Mouse (Mus musculus): ENCODE results near the gene Pgf. TPM values are rescaled to one million over a fixed set of nuclear protein-coding genes. Genes with fewer than 3 reads are reported as not detected.
"Not testable (repeated sequence)": the region's sequence is repeated elsewhere in the genome, so short reads cannot be mapped to it uniquely, and the experiment has no call there.

Gene Pgf
- polyA plus RNA-seq, 1 experiment from 2014 or later, result 9.0 TPM

DNA sequence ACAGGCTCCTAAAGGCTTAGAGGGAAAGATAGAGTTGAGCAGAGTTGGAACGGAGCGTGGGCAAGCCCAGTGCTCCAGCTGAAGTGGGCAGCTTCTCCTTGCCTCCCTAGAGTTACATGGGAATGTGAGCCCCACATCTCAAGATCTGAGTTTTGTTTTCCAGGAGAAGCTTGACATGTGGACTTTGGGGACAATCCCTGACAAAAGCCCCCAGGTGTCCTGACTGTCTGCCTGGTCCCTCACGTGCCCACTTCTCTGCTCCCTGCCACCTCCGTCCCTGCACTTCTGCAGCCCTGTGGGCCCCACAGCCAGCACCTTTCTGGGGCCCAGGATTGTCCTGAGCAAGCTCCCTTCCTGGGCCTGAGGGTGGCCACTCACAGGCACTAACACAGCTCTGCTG, 32.8 kb downstream of the Pgf start:
- Histone ChIP-seq H3K4me3 (ENCODE audit: low read depth, low read length) (no peak overlapping the region), H3K4me1 (ENCODE audit: control insufficient read depth, insufficient read depth, low read length) (peaks cover 10% of the 10 kb centered on the region), H3K9ac (ENCODE audit: low read depth, low read length) (no peak overlapping the region), H3K9me3 (replicated peaks; ENCODE audit: control insufficient read depth, low read length) (no peaks in the 10 kb centered on the region), H3K27ac (ENCODE audit: low read depth, low read length) (no peak overlapping the region), H3K27me3 (ENCODE audit: control insufficient read depth, insufficient read depth, low read length) (peaks cover 8% of the 10 kb centered on the region; the same call in 1 of the 2 replicates), H3K36me3 (ENCODE audit: control insufficient read depth, insufficient read depth, low read length) (no peaks in the 10 kb centered on the region), H3K4me2 (no peak overlapping the region)
- 79% methylated on average over 4 of the region's 4 CpGs for WGBS (ENCODE audit: insufficient replicate concordance)
- no peak for ATAC-seq (replicated peaks; ENCODE audit: insufficient number of reproducible peaks, low FRiP score, low TSS enrichment)

DNA sequence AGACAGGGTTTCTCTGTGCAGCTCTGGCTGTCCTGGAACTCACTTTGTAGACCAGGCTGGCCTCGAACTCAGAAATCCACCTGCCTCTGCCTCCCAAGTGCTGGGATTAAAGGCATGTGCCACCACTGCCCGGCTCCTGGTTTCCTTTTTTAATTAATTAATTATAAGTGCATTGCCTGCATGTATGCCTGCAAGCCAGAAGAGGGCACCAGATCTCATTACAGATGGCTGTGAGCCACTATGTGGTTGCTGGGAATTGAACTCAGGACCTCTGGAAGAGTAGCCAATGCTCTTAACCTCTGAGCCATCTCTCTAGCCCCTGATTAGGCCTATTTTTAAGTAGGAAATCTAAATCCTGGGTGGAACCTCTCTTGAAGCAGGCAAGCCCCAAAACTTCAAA, 33.3 kb downstream of the Pgf start:
- not testable (repeated sequence) for H3K36me3 ChIP-seq (ENCODE audit: control insufficient read depth, insufficient read depth, low read length); H3K4me3 ChIP-seq (ENCODE audit: low read depth, low read length); ATAC-seq (replicated peaks; ENCODE audit: insufficient number of reproducible peaks, low FRiP score, low TSS enrichment); H3K27me3 ChIP-seq (ENCODE audit: control insufficient read depth, insufficient read depth, low read length); H3K9me3 ChIP-seq (replicated peaks; ENCODE audit: control insufficient read depth, low read length); H3K4me1 ChIP-seq (ENCODE audit: control insufficient read depth, insufficient read depth, low read length); H3K4me2 ChIP-seq; H3K9ac ChIP-seq (ENCODE audit: low read depth, low read length); H3K27ac ChIP-seq (ENCODE audit: low read depth, low read length)
- 61% methylated on average over 2 of the region's 2 CpGs for WGBS (ENCODE audit: insufficient replicate concordance)

DNA sequence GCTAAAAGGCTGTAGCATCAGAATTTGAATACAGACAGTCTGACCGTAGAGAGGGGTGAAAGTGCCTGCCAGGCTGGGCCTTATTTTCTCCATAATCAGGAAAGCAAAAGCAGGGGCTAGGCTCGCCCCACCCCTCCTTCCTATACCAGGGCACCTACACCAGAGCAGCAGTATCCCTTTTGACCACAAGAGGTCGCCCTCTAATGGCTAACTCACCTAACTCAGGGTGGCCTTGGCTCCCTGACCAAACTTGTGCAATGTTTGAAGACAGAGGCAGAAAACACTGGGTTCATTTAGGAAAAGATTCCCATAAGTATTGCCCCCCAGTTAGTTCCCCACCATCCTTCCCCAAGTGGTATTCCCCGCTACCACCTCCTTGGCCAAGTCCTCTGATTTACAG, 34.8 kb downstream of the Pgf start:
- H3K27me3 ChIP-seq (ENCODE audit: control insufficient read depth, insufficient read depth, low read length), result peaks cover 8% of the 10 kb centered on the region; the same call in 1 of the 2 replicates
- H3K9ac ChIP-seq (ENCODE audit: low read depth, low read length), result no peak overlapping the region
- H3K4me3 ChIP-seq (ENCODE audit: low read depth, low read length), result no peak overlapping the region
- no peak overlapping the region for H3K27ac ChIP-seq (ENCODE audit: low read depth, low read length)
- no peak for ATAC-seq (replicated peaks; ENCODE audit: insufficient number of reproducible peaks, low FRiP score, low TSS enrichment)
- H3K9me3 ChIP-seq (replicated peaks; ENCODE audit: control insufficient read depth, low read length), result no peaks in the 10 kb centered on the region
- H3K4me2 ChIP-seq, result no peak overlapping the region
- WGBS (ENCODE audit: insufficient replicate concordance), result 12% methylated on average over 4 of the region's 4 CpGs
- peaks cover 10% of the 10 kb centered on the region for H3K4me1 ChIP-seq (ENCODE audit: control insufficient read depth, insufficient read depth, low read length)
- no peaks in the 10 kb centered on the region for H3K36me3 ChIP-seq (ENCODE audit: control insufficient read depth, insufficient read depth, low read length)

DNA sequence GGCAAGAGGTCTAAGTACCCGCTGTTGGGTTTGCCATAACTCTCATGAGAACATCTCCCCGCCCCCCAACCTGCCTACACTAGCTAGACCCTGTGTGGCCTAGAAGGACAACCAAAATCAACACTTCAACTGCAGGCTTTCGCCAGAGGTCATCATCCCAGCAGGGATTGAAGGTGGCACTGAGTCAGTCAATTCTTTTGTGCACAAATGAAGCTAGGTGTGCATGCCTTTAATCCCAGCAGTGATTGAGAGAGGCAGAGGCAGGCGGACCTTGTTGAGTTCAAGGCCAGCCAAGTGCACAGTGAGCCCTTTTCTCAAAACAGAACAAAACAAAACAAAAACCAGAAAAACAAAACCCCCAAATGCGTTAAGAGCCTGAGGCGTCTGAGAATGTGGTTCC, 36.5 kb downstream of the Pgf start:
- Histone ChIP-seq H3K9ac (ENCODE audit: low read depth, low read length) (no peak overlapping the region), H3K36me3 (ENCODE audit: control insufficient read depth, insufficient read depth, low read length) (no peaks in the 10 kb centered on the region), H3K4me3 (ENCODE audit: low read depth, low read length) (no peak overlapping the region), H3K9me3 (replicated peaks; ENCODE audit: control insufficient read depth, low read length) (no peaks in the 10 kb centered on the region), H3K4me1 (ENCODE audit: control insufficient read depth, insufficient read depth, low read length) (peaks cover 4% of the 10 kb centered on the region; the same call in 1 of the 2 replicates), H3K4me2 (no peak overlapping the region), H3K27ac (ENCODE audit: low read depth, low read length) (no peak overlapping the region), H3K27me3 (ENCODE audit: control insufficient read depth, insufficient read depth, low read length) (peaks cover 8% of the 10 kb centered on the region; the same call in 1 of the 2 replicates)
- no peak for ATAC-seq (replicated peaks; ENCODE audit: insufficient number of reproducible peaks, low FRiP score, low TSS enrichment)
- 76% methylated on average over 6 of the region's 6 CpGs for WGBS (ENCODE audit: insufficient replicate concordance)

GRCm38 (mm10) chr12:85140036-85140701, 37.4 kb downstream of the Pgf start:
- 30% methylated on average over 18 of the region's 18 CpGs for WGBS (ENCODE audit: insufficient replicate concordance)
- Histone ChIP-seq H3K27me3 (ENCODE audit: control insufficient read depth, insufficient read depth, low read length) (peaks cover 8% of the 10 kb centered on the region; the same call in 1 of the 2 replicates), H3K4me1 (ENCODE audit: control insufficient read depth, insufficient read depth, low read length) (no peaks in the 10 kb centered on the region), H3K4me3 (ENCODE audit: low read depth, low read length) (no peak overlapping the region), H3K9me3 (replicated peaks; ENCODE audit: control insufficient read depth, low read length) (no peaks in the 10 kb centered on the region), H3K27ac (ENCODE audit: low read depth, low read length) (no peak overlapping the region), H3K4me2 (peak overlapping the region; percentile 12; the same call in 1 of the 2 replicates), H3K9ac (ENCODE audit: low read depth, low read length) (no peak overlapping the region), H3K36me3 (ENCODE audit: control insufficient read depth, insufficient read depth, low read length) (no peaks in the 10 kb centered on the region)
- ATAC-seq (replicated peaks; ENCODE audit: insufficient number of reproducible peaks, low FRiP score, low TSS enrichment), result no peak

DNA sequence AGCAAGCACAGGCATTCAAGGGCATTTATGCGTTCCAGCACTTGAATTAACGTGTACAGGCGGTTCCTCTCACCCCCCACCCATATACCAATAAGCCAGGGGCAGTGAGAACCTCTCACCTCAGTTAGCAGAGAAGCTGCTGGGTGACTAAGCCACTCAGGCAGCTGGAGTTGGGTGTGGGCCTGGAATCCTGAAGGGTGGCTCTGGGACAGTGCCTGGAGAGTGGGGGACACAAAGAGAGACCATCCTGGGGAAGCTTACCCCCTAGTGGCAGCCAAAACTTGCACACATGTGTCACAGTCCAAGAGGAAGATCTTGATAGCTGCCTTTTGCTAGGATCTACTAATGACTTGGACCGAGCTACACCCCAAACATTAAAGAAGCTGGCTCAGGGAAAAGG, 41.0 kb downstream of the Pgf start:
- Histone ChIP-seq H3K4me2 (no peak overlapping the region), H3K27me3 (ENCODE audit: control insufficient read depth, insufficient read depth, low read length) (peaks cover 8% of the 10 kb centered on the region; the same call in 1 of the 2 replicates), H3K27ac (ENCODE audit: low read depth, low read length) (no peak overlapping the region), H3K4me3 (ENCODE audit: low read depth, low read length) (no peak overlapping the region), H3K36me3 (ENCODE audit: control insufficient read depth, insufficient read depth, low read length) (peaks cover 14% of the 10 kb centered on the region), H3K4me1 (ENCODE audit: control insufficient read depth, insufficient read depth, low read length) (no peaks in the 10 kb centered on the region), H3K9me3 (replicated peaks; ENCODE audit: control insufficient read depth, low read length) (no peaks in the 10 kb centered on the region), H3K9ac (ENCODE audit: low read depth, low read length) (no peak overlapping the region)
- no peak for ATAC-seq (replicated peaks; ENCODE audit: insufficient number of reproducible peaks, low FRiP score, low TSS enrichment)
- 78% methylated on average over 4 of the region's 4 CpGs for WGBS (ENCODE audit: insufficient replicate concordance)

DNA sequence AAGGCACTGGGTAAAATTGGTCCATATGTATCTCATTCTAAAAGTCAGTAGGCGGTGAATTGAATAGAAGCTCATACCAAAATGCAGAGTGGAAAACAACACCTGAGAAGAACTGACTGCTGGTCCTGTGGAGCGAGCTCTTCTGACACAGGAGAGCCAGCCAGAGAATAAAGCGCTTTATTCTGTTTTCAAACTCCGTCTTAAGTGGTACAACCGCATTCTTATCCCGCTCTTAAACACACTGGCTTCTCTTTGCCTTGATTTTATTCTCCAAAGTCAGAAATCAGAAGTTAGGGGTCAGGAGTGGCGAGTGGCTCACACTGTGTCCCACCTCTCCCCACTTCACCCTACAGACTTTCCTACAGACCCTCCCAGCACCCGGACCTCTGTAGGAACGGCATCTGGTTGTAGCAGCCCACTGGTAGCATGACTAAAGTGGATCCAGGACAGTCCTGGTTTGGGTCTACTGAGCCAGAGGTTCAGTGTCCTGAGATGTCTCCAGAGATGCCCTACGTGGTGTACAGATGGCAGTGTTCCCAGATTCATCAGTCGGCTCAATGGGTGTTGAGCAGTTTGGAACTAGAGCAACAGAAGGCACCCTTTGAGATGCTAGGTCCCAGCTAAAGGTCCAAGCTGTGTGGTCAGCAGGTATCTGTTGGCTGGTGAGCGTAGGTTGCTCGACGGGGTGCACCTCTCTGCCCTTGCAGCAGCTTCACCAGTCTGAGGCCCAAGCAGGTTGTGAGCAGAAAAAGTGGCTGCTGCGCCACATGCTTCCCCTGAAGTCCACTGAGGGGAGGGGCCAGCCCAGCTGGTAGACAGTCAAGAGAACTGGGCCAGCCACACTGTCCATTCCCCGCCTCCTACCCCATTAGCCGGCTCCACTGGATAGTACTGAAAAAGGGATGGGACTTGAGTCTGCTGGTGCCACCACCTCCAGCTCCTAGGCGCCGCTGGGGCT, 41.8 kb downstream of the Pgf start:
- no peak for ATAC-seq (replicated peaks; ENCODE audit: insufficient number of reproducible peaks, low FRiP score, low TSS enrichment)
- Histone ChIP-seq H3K27me3 (ENCODE audit: control insufficient read depth, insufficient read depth, low read length) (peaks cover 4% of the 10 kb centered on the region; the same call in 1 of the 2 replicates), H3K27ac (ENCODE audit: low read depth, low read length) (no peak overlapping the region), H3K36me3 (ENCODE audit: control insufficient read depth, insufficient read depth, low read length) (peaks cover 22% of the 10 kb centered on the region), H3K4me1 (ENCODE audit: control insufficient read depth, insufficient read depth, low read length) (no peaks in the 10 kb centered on the region), H3K4me3 (ENCODE audit: low read depth, low read length) (no peak overlapping the region), H3K9me3 (replicated peaks; ENCODE audit: control insufficient read depth, low read length) (no peaks in the 10 kb centered on the region), H3K4me2 (no peak overlapping the region), H3K9ac (ENCODE audit: low read depth, low read length) (no peak overlapping the region)
- WGBS (ENCODE audit: insufficient replicate concordance), result 74% methylated on average over 19 of the region's 19 CpGs

GRCm38 (mm10) chr12:85134043-85134794, 43.4 kb downstream of the Pgf start:
- no peak overlapping the region for H3K27ac ChIP-seq (ENCODE audit: low read depth, low read length)
- no peak overlapping the region for H3K4me3 ChIP-seq (ENCODE audit: low read depth, low read length)
- 68% methylated on average over 8 of the region's 8 CpGs for WGBS (ENCODE audit: insufficient replicate concordance)
- no peaks in the 10 kb centered on the region for H3K4me1 ChIP-seq (ENCODE audit: control insufficient read depth, insufficient read depth, low read length)
- no peaks in the 10 kb centered on the region for H3K27me3 ChIP-seq (ENCODE audit: control insufficient read depth, insufficient read depth, low read length)
- H3K4me2 ChIP-seq, result no peak overlapping the region
- H3K9ac ChIP-seq (ENCODE audit: low read depth, low read length), result no peak overlapping the region
- H3K9me3 ChIP-seq (replicated peaks; ENCODE audit: control insufficient read depth, low read length), result no peaks in the 10 kb centered on the region
- ATAC-seq (replicated peaks; ENCODE audit: insufficient number of reproducible peaks, low FRiP score, low TSS enrichment), result no peak
- H3K36me3 ChIP-seq (ENCODE audit: control insufficient read depth, insufficient read depth, low read length), result peaks cover 38% of the 10 kb centered on the region

Measured in heart, embryonic 11.5 days (tissue).